Mouse (Mus musculus) olfactory bulb, adult 2 months (tissue): ENCODE data around the gene Rbsn.

ENCODE experiments used
- CTCF ChIP-seq: fragments of 200-500 bp; IDR thresholded peaks from 2 replicates; pipeline ENCODE4 v1.5.1; 2012; ENCODE audit warnings: low read depth, mild to moderate bottlenecking, low read length, moderate library complexity; ENCODE audit not compliant: insufficient read depth
- POLR2A ChIP-seq: fragments of 200-500 bp; IDR thresholded peaks from 2 replicates; pipeline ENCODE4 v1.6.1; 2012; ENCODE audit warnings: mild to moderate bottlenecking, low read depth, low read length, moderate library complexity; ENCODE audit not compliant: insufficient read depth

DNA sequence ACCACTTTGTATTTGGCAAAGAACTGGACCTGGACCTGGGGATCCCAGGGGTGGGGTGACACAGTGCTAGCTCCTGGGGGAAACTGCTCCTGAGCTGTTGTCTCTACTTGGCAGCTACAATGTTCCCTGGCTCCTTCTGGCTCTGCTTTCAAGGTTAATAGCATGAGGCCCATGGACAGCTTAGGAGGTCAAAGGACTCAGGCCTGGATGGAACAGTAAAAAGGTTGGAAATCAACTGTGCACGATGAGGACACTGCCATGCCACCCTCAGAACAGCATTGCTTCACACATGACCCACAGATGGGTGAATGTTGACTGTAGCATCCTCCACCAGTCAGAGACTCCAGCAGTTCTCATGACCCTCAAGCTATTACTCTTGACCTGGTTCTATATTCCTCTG is 16.6 kb upstream of the Rbsn start:
- TF ChIP-seq CTCF (no peak), POLR2A (no peak)
